Mouse (Mus musculus): ENCODE measurements around the gene Hoxb5. TPM values are rescaled to one million over a fixed set of nuclear protein-coding genes. Genes with fewer than 3 reads are reported as not detected.

Hoxb5 gene
- polyA plus RNA-seq, 1 experiment from 2014 or later: 67.1 TPM

GRCm38 (mm10) chr11:96343206-96343745 lies 40.1 kb downstream of the Hoxb5 start:
- peak overlapping the region; percentile 99 for H3K4me3 ChIP-seq
- no peaks in the 10 kb centered on the region for H3K27me3 ChIP-seq
- 12% methylated on average over 2 of the region's 2 CpGs for WGBS
- H3K4me1 ChIP-seq (replicated peaks): peaks cover 93% of the 10 kb centered on the region
- peaks cover 39% of the 10 kb centered on the region for H3K36me3 ChIP-seq
- peak overlapping the region; percentile 100 for H3K9ac ChIP-seq
- no peak for ATAC-seq (ENCODE audit: low read depth)
- H3K27ac ChIP-seq (replicated peaks): peak overlapping the region; percentile 100
- peak overlapping the region; percentile 96 for H3K4me2 ChIP-seq
- no peaks in the 10 kb centered on the region for H3K9me3 ChIP-seq

GRCm38 (mm10) chr11:96344061-96344877 lies 41.1 kb downstream of the Hoxb5 start:
- ATAC-seq (ENCODE audit: low read depth): no peak
- Histone ChIP-seq H3K4me2 (peak overlapping the region; percentile 96), H3K4me1 (replicated peaks) (peaks cover 93% of the 10 kb centered on the region), H3K4me3 (peak overlapping the region; percentile 99), H3K9me3 (no peaks in the 10 kb centered on the region), H3K27ac (replicated peaks) (peak overlapping the region; percentile 100), H3K36me3 (peaks cover 33% of the 10 kb centered on the region), H3K27me3 (no peaks in the 10 kb centered on the region), H3K9ac (peak overlapping the region; percentile 100)
- WGBS: 3% methylated on average over 40 of the region's 40 CpGs

- Histone ChIP-seq H3K27ac (replicated peaks) (peak overlapping the region; percentile 100), H3K36me3 (peaks cover 33% of the 10 kb centered on the region), H3K9ac (peak overlapping the region; percentile 100), H3K9me3 (no peaks in the 10 kb centered on the region), H3K4me1 (replicated peaks) (peaks cover 93% of the 10 kb centered on the region), H3K4me2 (peak overlapping the region; percentile 96), H3K4me3 (peak overlapping the region; percentile 99), H3K27me3 (no peaks in the 10 kb centered on the region)
- WGBS: 4% methylated on average over 6 of the region's 6 CpGs
- no peak for ATAC-seq (ENCODE audit: low read depth)
Measured at GRCm38 (mm10) chr11:96344878-96345159, 41.7 kb downstream of the Hoxb5 start.

- Histone ChIP-seq H3K27me3 (no peaks in the 10 kb centered on the region), H3K9me3 (no peaks in the 10 kb centered on the region), H3K4me2 (peak overlapping the region; percentile 96), H3K9ac (peak overlapping the region; percentile 100), H3K4me3 (peak overlapping the region; percentile 99), H3K4me1 (replicated peaks) (peaks cover 93% of the 10 kb centered on the region), H3K36me3 (peaks cover 33% of the 10 kb centered on the region), H3K27ac (replicated peaks) (peak overlapping the region; percentile 100)
- ATAC-seq (ENCODE audit: low read depth): no peak
- WGBS: 2% methylated on average over 56 of the region's 56 CpGs
Measured at GRCm38 (mm10) chr11:96345220-96345892, 42.2 kb downstream of the Hoxb5 start.

- peak overlapping the region; percentile 96 for H3K4me2 ChIP-seq
- H3K4me3 ChIP-seq: peak overlapping the region; percentile 99
- no peaks in the 10 kb centered on the region for H3K27me3 ChIP-seq
- no peak for ATAC-seq (ENCODE audit: low read depth)
- no peaks in the 10 kb centered on the region for H3K9me3 ChIP-seq
- peak overlapping the region; percentile 100 for H3K27ac ChIP-seq (replicated peaks)
- H3K36me3 ChIP-seq: peaks cover 33% of the 10 kb centered on the region
- WGBS: 2% methylated on average over 45 of the region's 45 CpGs
- peak overlapping the region; percentile 100 for H3K9ac ChIP-seq
- peaks cover 95% of the 10 kb centered on the region for H3K4me1 ChIP-seq (replicated peaks)
Measured at GRCm38 (mm10) chr11:96345893-96346806, 43.0 kb downstream of the Hoxb5 start.

GRCm38 (mm10) chr11:96346916-96347520 lies 43.9 kb downstream of the Hoxb5 start:
- Histone ChIP-seq H3K27ac (replicated peaks) (peak overlapping the region; percentile 100), H3K4me2 (peak overlapping the region; percentile 96), H3K4me3 (peak overlapping the region; percentile 99; the same call in 1 of the 2 replicates), H3K4me1 (replicated peaks) (peaks cover 93% of the 10 kb centered on the region), H3K9me3 (no peaks in the 10 kb centered on the region), H3K9ac (peak overlapping the region; percentile 100), H3K36me3 (peaks cover 29% of the 10 kb centered on the region), H3K27me3 (no peaks in the 10 kb centered on the region)
- WGBS: 26% methylated on average over 5 of the region's 5 CpGs
- ATAC-seq (ENCODE audit: low read depth): no peak

- peak overlapping the region; percentile 95 for H3K4me2 ChIP-seq
- no peaks in the 10 kb centered on the region for H3K9me3 ChIP-seq
- WGBS: 4% methylated on average over 4 of the region's 4 CpGs
- H3K4me1 ChIP-seq (replicated peaks): peaks cover 86% of the 10 kb centered on the region
- peak overlapping the region; percentile 31; the same call in 1 of the 2 replicates for H3K4me3 ChIP-seq
- H3K9ac ChIP-seq: peak overlapping the region; percentile 100
- peak overlapping the region; percentile 100 for H3K27ac ChIP-seq (replicated peaks)
- no peaks in the 10 kb centered on the region for H3K27me3 ChIP-seq
- ATAC-seq (ENCODE audit: low read depth): no peak
- H3K36me3 ChIP-seq: peaks cover 27% of the 10 kb centered on the region
Measured at GRCm38 (mm10) chr11:96347717-96348116, 44.6 kb downstream of the Hoxb5 start.

GRCm38 (mm10) chr11:96348141-96348928 lies 45.2 kb downstream of the Hoxb5 start:
- H3K9me3 ChIP-seq: no peaks in the 10 kb centered on the region
- H3K4me2 ChIP-seq: peak overlapping the region; percentile 95
- peaks cover 31% of the 10 kb centered on the region for H3K36me3 ChIP-seq
- ATAC-seq (ENCODE audit: low read depth): no peak
- peak overlapping the region; percentile 100 for H3K9ac ChIP-seq
- H3K27ac ChIP-seq (replicated peaks): peak overlapping the region; percentile 100
- H3K27me3 ChIP-seq: no peaks in the 10 kb centered on the region
- 2% methylated on average over 21 of the region's 21 CpGs for WGBS
- H3K4me3 ChIP-seq: peak overlapping the region; percentile 31
- peaks cover 80% of the 10 kb centered on the region for H3K4me1 ChIP-seq (replicated peaks)

GRCm38 (mm10) chr11:96348988-96349387 lies 45.9 kb downstream of the Hoxb5 start:
- WGBS: 4% methylated on average over 3 of the region's 3 CpGs
- H3K4me1 ChIP-seq (replicated peaks): peaks cover 74% of the 10 kb centered on the region
- H3K27me3 ChIP-seq: no peaks in the 10 kb centered on the region
- H3K27ac ChIP-seq (replicated peaks): peak overlapping the region; percentile 100
- H3K9me3 ChIP-seq: no peaks in the 10 kb centered on the region
- H3K4me3 ChIP-seq: peak overlapping the region; percentile 31
- H3K36me3 ChIP-seq: peaks cover 33% of the 10 kb centered on the region
- peak overlapping the region; percentile 100 for H3K9ac ChIP-seq
- ATAC-seq (ENCODE audit: low read depth): no peak
- H3K4me2 ChIP-seq: peak overlapping the region; percentile 95

GRCm38 (mm10) chr11:96349491-96350340 lies 46.6 kb downstream of the Hoxb5 start:
- peak overlapping the region; percentile 95 for H3K4me2 ChIP-seq
- no peaks in the 10 kb centered on the region for H3K27me3 ChIP-seq
- 1% methylated on average over 14 of the region's 14 CpGs for WGBS
- ATAC-seq (ENCODE audit: low read depth): no peak
- no peaks in the 10 kb centered on the region for H3K9me3 ChIP-seq
- H3K4me1 ChIP-seq (replicated peaks): peaks cover 67% of the 10 kb centered on the region
- peak overlapping the region; percentile 100 for H3K27ac ChIP-seq (replicated peaks)
- peaks cover 25% of the 10 kb centered on the region for H3K36me3 ChIP-seq
- H3K4me3 ChIP-seq: peak overlapping the region; percentile 31
- peak overlapping the region; percentile 100 for H3K9ac ChIP-seq

All from neural tube, embryonic 13.5 days (tissue).